Mouse (Mus musculus) thymus, postnatal 0 days (tissue): ENCODE data around the gene Parp4. TPM values are rescaled to one million over a fixed set of nuclear protein-coding genes. Genes with fewer than 3 reads are reported as not detected.

ENCODE experiments used
- DNase-seq: peaks from one replicate; pipeline ENCODE4 v3.0.0-alpha.2; 2015; ENCODE audit warnings: low spot score
- polyA plus RNA-seq: library from polyadenylated mRNA; unstranded; fragments of >200 nt; fragmentation: Nextera tagmentation; extraction: Ambion mirVana; gene quantifications from 2 replicates; pipeline ENCODE4 v1.2.1, GENCODE M21; 2015

Gene Parp4
- polyA plus RNA-seq, 1 experiment from 2014 or later, result 10.4 TPM

- DNase-seq, result no peak
Observed at GRCm38 (mm10) chr14:56613212-56613611, 37.8 kb downstream of the Parp4 start.

- DNase-seq, result no peak
Observed at GRCm38 (mm10) chr14:56617470-56617869, 42.1 kb downstream of the Parp4 start.

GRCm38 (mm10) chr14:56620425-56620824 is 45.0 kb downstream of the Parp4 start:
- DNase-seq, result no peak

GRCm38 (mm10) chr14:56626202-56626601 is 50.8 kb downstream of the Parp4 start:
- no peak for DNase-seq

- no peak for DNase-seq
Observed at GRCm38 (mm10) chr14:56628336-56628735, 52.9 kb downstream of the Parp4 start.

- no peak for DNase-seq
Observed at GRCm38 (mm10) chr14:56631109-56631508, 55.7 kb downstream of the Parp4 start.

GRCm38 (mm10) chr14:56647206-56647605 is 71.8 kb downstream of the Parp4 start:
- no peak for DNase-seq

- DNase-seq, result no peak
Observed at GRCm38 (mm10) chr14:56649448-56649847, 74.0 kb downstream of the Parp4 start.

- DNase-seq, result no peak
Observed at GRCm38 (mm10) chr14:56665651-56666050, 90.2 kb downstream of the Parp4 start.

GRCm38 (mm10) chr14:56666909-56667308 is 91.5 kb downstream of the Parp4 start:
- DNase-seq, result no peak

- DNase-seq, result peak; percentile 98
Observed at GRCm38 (mm10) chr14:56667969-56668802, 92.8 kb downstream of the Parp4 start, which contains the start of gene Mphosph8. TSS of gene Mphosph8 (plus strand) at chr14:56668248.

GRCm38 (mm10) chr14:56669046-56669620 is 93.7 kb downstream of the Parp4 start:
- DNase-seq, result peak; percentile 10

- DNase-seq, result no peak
Observed at GRCm38 (mm10) chr14:56685426-56685825, 110.0 kb downstream of the Parp4 start.

- no peak for DNase-seq
Observed at GRCm38 (mm10) chr14:56689116-56689515, 113.7 kb downstream of the Parp4 start.

- no peak for DNase-seq
Observed at GRCm38 (mm10) chr14:56689766-56690165, 114.3 kb downstream of the Parp4 start.

- DNase-seq, result no peak
Observed at GRCm38 (mm10) chr14:56695495-56695894, 120.1 kb downstream of the Parp4 start.

- DNase-seq, result no peak
Observed at GRCm38 (mm10) chr14:56697836-56698235, 122.4 kb downstream of the Parp4 start.

GRCm38 (mm10) chr14:56702644-56703043 is 127.2 kb downstream of the Parp4 start:
- DNase-seq, result no peak

- no peak for DNase-seq
Observed at GRCm38 (mm10) chr14:56705687-56706086, 130.3 kb downstream of the Parp4 start.
